In the genomic region with DNA sequence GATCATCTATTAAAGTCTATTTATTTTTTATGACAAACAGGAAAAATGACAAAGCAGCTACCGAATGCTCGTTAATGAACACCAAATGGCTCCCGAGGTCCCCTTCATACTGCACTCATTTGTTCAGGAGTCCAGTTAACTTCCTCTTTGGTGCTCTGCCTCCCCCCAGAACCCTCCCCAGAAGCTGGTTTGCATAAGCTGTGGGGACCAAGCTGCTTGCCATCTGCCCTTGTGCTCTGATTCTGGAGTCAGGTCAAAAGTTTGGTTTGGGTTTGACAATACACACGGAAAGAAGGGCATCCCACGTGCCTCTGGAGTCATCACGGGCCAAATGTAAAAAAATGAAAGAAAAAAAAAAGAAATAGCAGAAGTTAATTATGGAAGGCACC, we compare ENCODE assay signal across 13 mouse cellular contexts.
DNase-seq lines count a peak whose midpoint lies in the region; TF ChIP-seq lines count a peak whose summit lies in the region.
"Had no signal": no experiment of that assay in that cellular context is flagged by ENCODE, and none has a peak within 500 bp of the region (broad histone marks: within the 10 kb centered on the region; RNA-seq: fewer than 3 reads in every experiment).

No protein-coding gene starts in this region.

- DNase-seq in kidney, adult 2 months, result no peak
- DNase-seq in kidney, adult 9 months, result no peak
- peak; percentile 93 for DNase-seq in CH12.LX (ENCODE audit: extremely low read depth)
- peak; percentile 59 for DNase-seq in embryo, embryonic 10.5 days (ENCODE audit: low spot score)
- DNase-seq in limb, embryonic 10.5 days (ENCODE audit: low spot score), result peak; percentile 66
- no peak for DNase-seq in layer of hippocampus, postnatal 36 days
- no peak for DNase-seq in left cerebral cortex, adult 2 months (ENCODE audit: extremely low spot score in 1 of 2, low spot score in 2 of 2)
- DNase-seq: heart, adult 18-20 months had no signal

- TF ChIP-seq RAD21 in CH12.LX (IDR thresholded peaks at IDR 0.05; ENCODE audit: low read depth, low read length), result peak; percentile 2; the same call in 1 of the 2 replicates

- TF ChIP-seq CTCF in kidney, adult 2 months (conservative IDR thresholded peaks at IDR 0.05; ENCODE audit: insufficient read depth, insufficient read length, low read depth, low read length), result no peak
- TF ChIP-seq CTCF in CH12.LX (conservative IDR thresholded peaks at IDR 0.05 in 1 of 2, IDR thresholded peaks at IDR 0.05 in 1 of 2; ENCODE audit: low read depth in 2 of 2, low read length in 2 of 2), result no peak
- TF ChIP-seq CTCF in left cerebral cortex, adult 2 months (IDR thresholded peaks at IDR 0.05), result no peak

- dilution Hi-C loops in CH12.LX (cut with MboI; ENCODE audit: extremely low pct_ligation_motif_present, extremely low pct_unique_long_range_greater_than_20kb, low sequenced_read_pairs), result no loop called here

- H3K9me3 ChIP-seq in CH12.LX (replicated peaks; ENCODE audit: low read length), result no peaks in the 10 kb centered on the region
- no peaks in the 10 kb centered on the region for H3K9me3 ChIP-seq in limb, embryonic 10.5 days (replicated peaks)
- H3K9me3 ChIP-seq: forebrain, embryonic 12.5 days; midbrain, embryonic 12.5 days; neural tube, embryonic 13.5 days had no signal

- no peaks in the 10 kb centered on the region for H3K36me3 ChIP-seq in kidney, adult 2 months (ENCODE audit: control insufficient read depth, insufficient read depth, low read length)
- H3K36me3 ChIP-seq in CH12.LX (replicated peaks in 1 of 2; ENCODE audit: control insufficient read depth in 1 of 2, insufficient read depth in 1 of 2, low read length in 1 of 2), result no peaks in the 10 kb centered on the region
- H3K36me3 ChIP-seq in limb, embryonic 10.5 days, result no peaks in the 10 kb centered on the region
- H3K36me3 ChIP-seq: forebrain, embryonic 12.5 days; midbrain, embryonic 12.5 days; neural tube, embryonic 13.5 days had no signal

- H3K4me1 ChIP-seq in kidney, adult 2 months (ENCODE audit: control insufficient read depth, insufficient read depth, low read length), result no peaks in the 10 kb centered on the region; the same call in 1 of the 2 replicates
- peaks cover 9 to 29% of the 10 kb centered on the region in 2 experiments for H3K4me1 ChIP-seq in CH12.LX (ENCODE audit: control insufficient read depth in 1 of 2, insufficient read depth in 2 of 2)
- H3K4me1 ChIP-seq in limb, embryonic 10.5 days, result peaks cover 40% of the 10 kb centered on the region

- 52% methylated on average over 6 of the region's 6 CpGs for WGBS in kidney, adult 2 months
- WGBS in limb, embryonic 10.5 days, result 20% methylated on average over 6 of the region's 6 CpGs

- H3K9ac ChIP-seq in CH12.LX (ENCODE audit: insufficient read depth, low read depth), result peak overlapping the region; percentile 64
- H3K9ac ChIP-seq: forebrain, embryonic 12.5 days; midbrain, embryonic 12.5 days; neural tube, embryonic 13.5 days had no signal

- TF ChIP-seq POLR2A in kidney, adult 2 months (IDR thresholded peaks at IDR 0.05; ENCODE audit: low read depth, low read length), result no peak
- TF ChIP-seq POLR2A in CH12.LX (IDR thresholded peaks at IDR 0.05; ENCODE audit: low read depth, low read length), result peak; percentile 38; the same call in 1 of the 2 replicates

- H3K4me3 ChIP-seq in kidney, adult 2 months (ENCODE audit: insufficient read depth, low read depth, low read length), result no peak overlapping the region
- H3K4me3 ChIP-seq in CH12.LX (replicated peaks in 1 of 3; ENCODE audit: low read depth in 2 of 3, low read length in 2 of 3, poor library complexity in 1 of 3), result no peak overlapping the region
- no peak overlapping the region for H3K4me3 ChIP-seq in limb, embryonic 10.5 days
- no peak overlapping the region for H3K4me3 ChIP-seq in left cerebral cortex, adult 2 months
- H3K4me3 ChIP-seq: forebrain, embryonic 12.5 days; midbrain, embryonic 12.5 days; neural tube, embryonic 13.5 days had no signal

- in situ Hi-C loops in CH12.LX (cut with MboI; ENCODE audit: low pct_ligation_motif_present, low pct_unique_long_range_greater_than_20kb, low sequenced_read_pairs), result no loop called here

- peak overlapping the region; percentile 70 for H3K4me2 ChIP-seq in CH12.LX (ENCODE audit: insufficient read depth, low read depth, poor library complexity, severe bottlenecking)
- H3K4me2 ChIP-seq: forebrain, embryonic 12.5 days; liver, embryonic 11.5 days; midbrain, embryonic 12.5 days; neural tube, embryonic 13.5 days had no signal

- no peaks in the 10 kb centered on the region for H3K79me2 ChIP-seq in CH12.LX (replicated peaks; ENCODE audit: control insufficient read depth, extremely low read depth, insufficient read depth, poor library complexity, severe bottlenecking)

- no peaks in the 10 kb centered on the region for H3K27me3 ChIP-seq in kidney, adult 2 months (replicated peaks; ENCODE audit: control insufficient read depth, insufficient read depth, low read length)
- no peaks in the 10 kb centered on the region for H3K27me3 ChIP-seq in CH12.LX (replicated peaks)
- H3K27me3 ChIP-seq in limb, embryonic 10.5 days (ENCODE audit: low read depth, poor library complexity, severe bottlenecking), result peaks cover 15% of the 10 kb centered on the region; the same call in 1 of the 2 replicates
- H3K27me3 ChIP-seq: forebrain, embryonic 12.5 days; midbrain, embryonic 12.5 days; neural tube, embryonic 13.5 days had no signal

- peak overlapping the region; percentile 35; the same call in 1 of the 2 replicates for H3K27ac ChIP-seq in kidney, adult 2 months (ENCODE audit: insufficient read depth, low read depth, low read length)
- H3K27ac ChIP-seq in CH12.LX (ENCODE audit: insufficient read depth, low read depth), result peak overlapping the region; percentile 74; the same call in 1 of the 2 replicates
- peak overlapping the region; percentile 77 for H3K27ac ChIP-seq in limb, embryonic 10.5 days
- no peak overlapping the region for H3K27ac ChIP-seq in left cerebral cortex, adult 2 months
- H3K27ac ChIP-seq: forebrain, embryonic 12.5 days; midbrain, embryonic 12.5 days; neural tube, embryonic 13.5 days; stomach, postnatal 0 days had no signal

- TF ChIP-seq EP300 in CH12.LX (IDR thresholded peaks at IDR 0.05; ENCODE audit: low read length), result no peak; the same call in 1 of the 2 replicates

- intact Hi-C loops in left cerebral cortex, adult 2 months (cut with DNase I), result no loop called here

TF ChIP-seq in CH12.LX, 34 proteins besides CTCF, POLR2A, EP300 and RAD21 (continues in another document):
- no peak; the same call in 1 of the 2 replicates for TF ChIP-seq POLR2AphosphoS2 (IDR thresholded peaks at IDR 0.05; ENCODE audit: low read depth, low read length)
- peak; percentile 27; the same call in 1 of the 2 replicates for TF ChIP-seq UBTF (IDR thresholded peaks at IDR 0.05; ENCODE audit: low read depth, low read length)
- TF ChIP-seq NRF1 (IDR thresholded peaks at IDR 0.05; ENCODE audit: low read depth, low read length), result no peak
- TF ChIP-seq NELFE (IDR thresholded peaks at IDR 0.05; ENCODE audit: low read depth, low read length), result no peak; the same call in 1 of the 2 replicates
- no peak for TF ChIP-seq ZMIZ1 (IDR thresholded peaks at IDR 0.05; ENCODE audit: low read depth, low read length)
- peak; percentile 80; the same call in 1 of the 2 replicates for TF ChIP-seq MYC (IDR thresholded peaks at IDR 0.05; ENCODE audit: low read depth, low read length)
- TF ChIP-seq TBP (conservative IDR thresholded peaks at IDR 0.05; ENCODE audit: low read depth, low read length), result no peak
- TF ChIP-seq ETS1 (conservative IDR thresholded peaks at IDR 0.05; ENCODE audit: low read depth, low read length), result peak; percentile 72
- TF ChIP-seq SMC3 (IDR thresholded peaks at IDR 0.05; ENCODE audit: low read depth, low read length), result no peak
- no peak for TF ChIP-seq MAFK (IDR thresholded peaks at IDR 0.05; ENCODE audit: insufficient replicate concordance, low read length)
- peak; percentile 5; the same call in 1 of the 2 replicates for TF ChIP-seq USF2 (conservative IDR thresholded peaks at IDR 0.05; ENCODE audit: low read depth, low read length)
- peak; percentile 86 for TF ChIP-seq MAZ (IDR thresholded peaks at IDR 0.05; ENCODE audit: low read depth, low read length)
- peak; percentile 71 for TF ChIP-seq MXI1 (IDR thresholded peaks at IDR 0.05; ENCODE audit: low read depth, low read length)
- peak; percentile 88 for TF ChIP-seq ZNF384 (IDR thresholded peaks at IDR 0.05; ENCODE audit: low read depth, low read length)
- TF ChIP-seq GABPA (IDR thresholded peaks at IDR 0.05; ENCODE audit: insufficient replicate concordance, low read depth, low read length), result no peak
- no peak; the same call in 1 of the 2 replicates for TF ChIP-seq JUND (conservative IDR thresholded peaks at IDR 0.05; ENCODE audit: low read depth, low read length)
- no peak for TF ChIP-seq ZC3H11A (IDR thresholded peaks at IDR 0.05; ENCODE audit: low read depth, low read length)
- peak; percentile 14; the same call in 1 of the 2 replicates for TF ChIP-seq CHD2 (IDR thresholded peaks at IDR 0.05; ENCODE audit: low read length)
- TF ChIP-seq SIN3A (IDR thresholded peaks at IDR 0.05; ENCODE audit: low read length), result peak; percentile 53
- peak; percentile 67; the same call in 1 of the 2 replicates for TF ChIP-seq CHD1 (IDR thresholded peaks at IDR 0.05; ENCODE audit: low read depth, low read length)
- peak; percentile 45; the same call in 1 of the 2 replicates for TF ChIP-seq ELF1 (IDR thresholded peaks at IDR 0.05; ENCODE audit: low read depth, low read length)
- no peak for TF ChIP-seq IRF4 (IDR thresholded peaks at IDR 0.05; ENCODE audit: low read depth, low read length)
- TF ChIP-seq MEF2A (IDR thresholded peaks at IDR 0.05; ENCODE audit: borderline replicate concordance, low read depth, low read length), result peak; percentile 75; the same call in 1 of the 2 replicates
- TF ChIP-seq TCF12 (IDR thresholded peaks at IDR 0.05; ENCODE audit: low read depth, low read length), result peak; percentile 59; the same call in 1 of the 2 replicates
- no peak for TF ChIP-seq E2F4 (IDR thresholded peaks at IDR 0.05; ENCODE audit: insufficient replicate concordance, low read depth, low read length)
- TF ChIP-seq HCFC1 (IDR thresholded peaks at IDR 0.05; ENCODE audit: low read depth, low read length), result no peak; the same call in none of the 2 replicates
- TF ChIP-seq JUN (IDR thresholded peaks at IDR 0.05; ENCODE audit: insufficient read depth, low read depth, low read length), result no peak
- no peak for TF ChIP-seq ZKSCAN1 (IDR thresholded peaks at IDR 0.05; ENCODE audit: borderline replicate concordance, low read depth, low read length)
- no peak for TF ChIP-seq KAT2A (IDR thresholded peaks at IDR 0.05; ENCODE audit: insufficient replicate concordance, low read length)
- peak; percentile 97 for TF ChIP-seq BHLHE40 (IDR thresholded peaks at IDR 0.05; ENCODE audit: low read depth, low read length)
- TF ChIP-seq MAX (IDR thresholded peaks at IDR 0.05; ENCODE audit: low read length), result peak; percentile 69; the same call in 1 of the 2 replicates
- no peak for TF ChIP-seq PAX5 (IDR thresholded peaks at IDR 0.05; ENCODE audit: low read length)

Comparison
In these comparisons a context has a peak if more than half of its experiments do, and no peak if none do; other contexts are left out.
1. DNase-seq: peak in CH12.LX (single experiment), embryo, embryonic 10.5 days (single experiment) and limb, embryonic 10.5 days (single experiment); none in kidney, adult 2 months (single experiment), kidney, adult 9 months (single experiment), layer of hippocampus, postnatal 36 days (0 of 2) and left cerebral cortex, adult 2 months (0 of 2).